Mouse (Mus musculus) liver, postnatal 0 days (tissue): ENCODE measurements around the gene Zan.

ENCODE experiments used
- CTCF ChIP-seq: sonication (generic); IDR thresholded peaks from 2 replicates; pipeline ENCODE4 v1.5.1; 2016; ENCODE audit warnings: antibody characterized with exemption, low read depth
- EP300 ChIP-seq: IDR thresholded peaks from 2 replicates; pipeline ENCODE4 v1.6.1; 2016; ENCODE audit warnings: antibody characterized with exemption, low read depth, mild to moderate bottlenecking

DNA sequence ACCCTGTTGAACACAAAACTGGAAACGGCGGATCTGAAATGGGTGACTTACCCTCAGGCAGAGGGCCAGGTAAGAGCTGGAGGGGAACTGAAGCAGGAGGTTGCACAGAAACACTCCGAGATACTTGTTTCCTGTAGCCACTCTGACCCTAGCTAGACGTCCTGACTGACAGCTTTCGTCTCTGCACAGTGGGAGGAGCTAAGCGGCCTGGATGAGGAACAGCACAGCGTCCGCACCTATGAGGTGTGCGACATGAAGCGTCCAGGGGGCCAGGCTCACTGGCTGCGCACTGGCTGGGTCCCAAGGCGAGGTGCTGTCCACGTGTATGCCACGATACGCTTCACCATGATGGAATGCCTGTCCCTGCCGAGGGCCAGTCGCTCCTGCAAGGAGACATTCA is 122.8 kb downstream of the Zan start:
- TF ChIP-seq EP300: no peak
- TF ChIP-seq CTCF: no peak
